ENCODE assay signal across 13 mouse cellular contexts in the genomic region with DNA sequence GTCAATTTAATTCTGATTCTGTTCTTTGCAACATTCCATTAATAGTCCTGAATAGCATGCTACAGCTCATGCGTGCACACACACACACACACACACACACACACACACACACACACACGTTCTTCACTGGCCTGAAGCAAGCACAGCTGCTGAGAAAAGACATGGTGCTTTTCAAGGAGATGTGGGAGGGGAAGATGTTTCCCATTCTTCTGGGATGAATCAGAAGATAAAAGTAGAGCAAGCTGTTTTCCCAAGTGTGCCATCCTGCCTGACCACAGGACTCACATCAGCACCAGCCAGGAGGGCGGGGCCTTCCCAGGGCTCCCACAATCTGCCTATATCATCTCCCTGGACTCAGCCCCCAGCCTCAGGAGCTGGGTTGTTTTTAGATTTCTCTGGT. TPM values are rescaled to one million over a fixed set of nuclear protein-coding genes. Genes with fewer than 3 reads are reported as not detected.
DNase-seq lines count a peak whose midpoint lies in the region; ATAC-seq and TF ChIP-seq lines count a peak whose summit lies in the region.
"Had no signal": no experiment of that assay in that cellular context is flagged by ENCODE, and none has a peak within 500 bp of the region (broad histone marks: within the 10 kb centered on the region; RNA-seq: fewer than 3 reads in every experiment).

No protein-coding gene starts in this region.

- H3K4me1 ChIP-seq in kidney, postnatal 0 days (replicated peaks; ENCODE audit: insufficient read depth, low read length) = no peaks in the 10 kb centered on the region

- H3K36me3 ChIP-seq in kidney, postnatal 0 days (ENCODE audit: insufficient read depth, low read length) = no peaks in the 10 kb centered on the region

- H3K4me2 ChIP-seq in kidney, postnatal 0 days (ENCODE audit: low read length) = no peak overlapping the region

- WGBS in kidney, postnatal 0 days = 70% methylated on average over 3 of the region's 3 CpGs

- no peak overlapping the region for H3K9ac ChIP-seq in kidney, postnatal 0 days (ENCODE audit: low read depth, low read length)

- H3K9me3 ChIP-seq in kidney, postnatal 0 days (replicated peaks; ENCODE audit: low read length) = no peaks in the 10 kb centered on the region

- TF ChIP-seq CTCF in kidney, postnatal 0 days (IDR thresholded peaks at IDR 0.05; ENCODE audit: low read depth) = no peak

- DNase-seq in kidney, postnatal 0 days (ENCODE audit: low spot score) = peak; percentile 42
- no peak for DNase-seq in kidney, postnatal 10 days
- DNase-seq in urinary bladder, postnatal 14 days (ENCODE audit: low spot score) = peak; percentile 22
- DNase-seq in urinary bladder, postnatal 4 days (ENCODE audit: low spot score in 2 of 2) = no peak
- peak; percentile 65 for DNase-seq in gastrocnemius, postnatal 14 days
- DNase-seq in retina, postnatal 1 day = no peak
- no peak for DNase-seq in spleen, postnatal 36 days (ENCODE audit: low spot score in 2 of 2)
- DNase-seq: cerebellum, adult 11 months; embryo, embryonic 11 days; heart, postnatal 14 days; kidney, adult 8-10 months; thymus, adult 2 months had no signal

- peak; percentile 33; the same call in 1 of the 2 replicates for ATAC-seq in kidney, postnatal 0 days (replicated peaks; ENCODE audit: low FRiP score, low read depth)
- ATAC-seq: activated CD4-positive, CD25-positive, alpha-beta regulatory T cell, adult 4 months had no signal

- H3K27me3 ChIP-seq in kidney, postnatal 0 days (ENCODE audit: insufficient read depth, low read length) = no peaks in the 10 kb centered on the region

- intact Hi-C loops in gastrocnemius, postnatal 14 days (cut with DNase I; ENCODE audit: low total_unique reads) = loop anchor here (5.0 kb wide), 1 partner anchor 63 kb away; no protein-coding TSS in a partner anchor

- no peak overlapping the region for H3K4me3 ChIP-seq in kidney, postnatal 0 days (replicated peaks; ENCODE audit: low read depth, low read length)

- 0 out of 2 replicates have a peak overlapping the region, but pooled peaks have one; percentile 14 for H3K27ac ChIP-seq in kidney, postnatal 0 days

RNA-seq across cellular contexts. Expression of gene Snn, which starts 35.9 kb away (rescaled TPM):
- polyA plus RNA-seq in kidney, postnatal 0 days (2015; fragmentation: Nextera tagmentation; extraction: Ambion mirVana) = 31.0 and 32.9 TPM in 2 replicates
- 10 to 100 TPM in 1 of 2 experiments, 1 to 10 TPM in 1; 7.6 to 10.9 TPM for total RNA-seq in gastrocnemius, postnatal 14 days (2021)

RNA-seq across cellular contexts. Expression of gene Litaf, which starts 41.1 kb away (rescaled TPM):
- 137 and 145 TPM in 2 replicates for polyA plus RNA-seq in kidney, postnatal 0 days (2015; fragmentation: Nextera tagmentation; extraction: Ambion mirVana)
- 10 to 100 TPM; 17.0 to 19.2 TPM for total RNA-seq in gastrocnemius, postnatal 14 days (2021)

Comparison
In these comparisons a context has a peak if more than half of its experiments do, and no peak if none do; other contexts are left out.
1. DNase-seq: peak in kidney, postnatal 0 days (single experiment), urinary bladder, postnatal 14 days (single experiment) and gastrocnemius, postnatal 14 days (single experiment); none in kidney, postnatal 10 days (single experiment), urinary bladder, postnatal 4 days (0 of 2), retina, postnatal 1 day (single experiment) and spleen, postnatal 36 days (0 of 2).